Comparison of ENCODE assay signal across 10 mouse cellular contexts in the genomic region with DNA sequence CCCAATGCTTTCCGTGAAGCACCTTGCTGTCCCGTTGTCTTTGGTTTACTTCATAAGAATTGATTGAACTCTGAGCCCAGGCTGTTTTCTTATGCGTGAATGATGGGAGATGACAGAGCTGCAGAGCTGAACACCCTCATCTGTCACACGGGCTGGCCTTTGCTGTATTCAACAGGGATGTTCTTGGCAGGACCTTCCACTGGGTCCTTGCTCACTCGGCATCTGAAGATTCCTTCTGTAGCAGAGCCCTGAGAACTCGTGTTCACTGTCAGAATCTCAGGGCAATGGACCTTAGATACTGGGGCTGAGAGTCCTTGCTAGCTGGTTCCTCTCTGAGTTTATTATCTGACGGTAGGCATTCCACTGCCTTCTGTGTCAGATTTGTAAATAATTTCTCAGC. TPM values are rescaled to one million over a fixed set of nuclear protein-coding genes. Genes with fewer than 3 reads are reported as not detected.
A peak's percentile ranks its signal among the peaks of the same experiment; 100 is the strongest.
DNase-seq lines count a peak whose midpoint lies in the region; ATAC-seq lines count a peak whose summit lies in the region.
"Had no signal": no experiment of that assay in that cellular context is flagged by ENCODE, and none has a peak within 500 bp of the region (broad histone marks: within the 10 kb centered on the region; RNA-seq: fewer than 3 reads in every experiment).

No protein-coding gene starts in this region.

- intact Hi-C loops in heart, postnatal 36 days (cut with DNase I): no loop called here

- 38% methylated on average over 7 of the region's 7 CpGs for WGBS in hindbrain, embryonic 14.5 days
- 55% methylated on average over 7 of the region's 7 CpGs for WGBS in neural tube, embryonic 14.5 days

- no peaks in the 10 kb centered on the region for H3K9me3 ChIP-seq in hindbrain, embryonic 14.5 days (ENCODE audit: control insufficient read depth, low read length)
- no peaks in the 10 kb centered on the region for H3K9me3 ChIP-seq in neural tube, embryonic 14.5 days (ENCODE audit: control insufficient read depth, low read length)
- H3K9me3 ChIP-seq: embryonic facial prominence, embryonic 10.5 days had no signal

- H3K4me1 ChIP-seq in hindbrain, embryonic 14.5 days (replicated peaks; ENCODE audit: control insufficient read depth, insufficient read depth, low read length): peaks cover 48% of the 10 kb centered on the region
- H3K4me1 ChIP-seq in neural tube, embryonic 14.5 days (ENCODE audit: control insufficient read depth, insufficient read depth, low read length): peaks cover 30% of the 10 kb centered on the region

- ATAC-seq in hindbrain, embryonic 14.5 days (ENCODE audit: low FRiP score): no peak
- ATAC-seq in neural tube, embryonic 14.5 days (ENCODE audit: low read depth): no peak

- no peaks in the 10 kb centered on the region for H3K36me3 ChIP-seq in hindbrain, embryonic 14.5 days (replicated peaks; ENCODE audit: control insufficient read depth, insufficient read depth)
- no peaks in the 10 kb centered on the region for H3K36me3 ChIP-seq in neural tube, embryonic 14.5 days (ENCODE audit: control insufficient read depth, insufficient read depth, low read length)
- H3K36me3 ChIP-seq: embryonic facial prominence, embryonic 10.5 days had no signal

- peak overlapping the region; percentile 98 for H3K27ac ChIP-seq in hindbrain, embryonic 14.5 days
- no peak overlapping the region for H3K27ac ChIP-seq in neural tube, embryonic 14.5 days (ENCODE audit: low read depth, low read length)
- H3K27ac ChIP-seq: embryonic facial prominence, embryonic 10.5 days; macrophage had no signal

- DNase-seq in cerebellum, postnatal 10 days: peak; percentile 56 to 63
- no peak for DNase-seq in cerebellum, postnatal 4 days (ENCODE audit: low spot score in 2 of 2)
- peak; percentile 26 for DNase-seq in kidney, postnatal 10 days
- no peak for DNase-seq in kidney, postnatal 4 days
- no peak for DNase-seq in hindbrain, embryonic 14.5 days (ENCODE audit: low spot score)
- no peak for DNase-seq in lung, postnatal 10 days
- no peak for DNase-seq in heart, postnatal 36 days

- no peaks in the 10 kb centered on the region for H3K27me3 ChIP-seq in hindbrain, embryonic 14.5 days (ENCODE audit: control insufficient read depth, insufficient read depth, low read length)
- H3K27me3 ChIP-seq in neural tube, embryonic 14.5 days (ENCODE audit: control insufficient read depth, insufficient read depth, low read length): no peaks in the 10 kb centered on the region

- H3K4me2 ChIP-seq in hindbrain, embryonic 14.5 days (replicated peaks): peak overlapping the region; percentile 82
- peak overlapping the region; percentile 43 for H3K4me2 ChIP-seq in neural tube, embryonic 14.5 days (ENCODE audit: low read depth, low read length)

- H3K4me3 ChIP-seq in hindbrain, embryonic 14.5 days (replicated peaks; ENCODE audit: low read length): peak overlapping the region; percentile 54
- H3K4me3 ChIP-seq in neural tube, embryonic 14.5 days (ENCODE audit: low read depth, low read length): peak overlapping the region; percentile 46
- H3K4me3 ChIP-seq: embryonic facial prominence, embryonic 10.5 days had no signal

- peak overlapping the region; percentile 82 for H3K9ac ChIP-seq in hindbrain, embryonic 14.5 days
- peak overlapping the region; percentile 35; the same call in 1 of the 2 replicates for H3K9ac ChIP-seq in neural tube, embryonic 14.5 days (replicated peaks; ENCODE audit: low read depth, low read length)

RNA-seq across cellular contexts. Expression of gene Fam214a, which starts 25.3 kb away (rescaled TPM):
- polyA plus RNA-seq in hindbrain, embryonic 14.5 days (2014; fragmentation: Nextera tagmentation; extraction: Ambion mirVana): 26.3 and 28.1 TPM in 2 replicates
- 30.8 and 31.1 TPM in 2 replicates for polyA plus RNA-seq in neural tube, embryonic 14.5 days (2014; fragmentation: Nextera tagmentation; extraction: Ambion mirVana)
- 10 to 100 TPM; 37.3 to 39.8 TPM for total RNA-seq in heart, postnatal 36 days (2021)

RNA-seq across cellular contexts. Expression of gene Arpp19, which starts 59.5 kb away (rescaled TPM):
- polyA plus RNA-seq in hindbrain, embryonic 14.5 days (2014; fragmentation: Nextera tagmentation; extraction: Ambion mirVana): 229 and 231 TPM in 2 replicates
- polyA plus RNA-seq in neural tube, embryonic 14.5 days (2014; fragmentation: Nextera tagmentation; extraction: Ambion mirVana): 209 and 219 TPM in 2 replicates
- total RNA-seq in heart, postnatal 36 days (2021): 100 to 1,000 TPM; 169 to 182 TPM

Comparison
In these comparisons a context has a peak if more than half of its experiments do, and no peak if none do; other contexts are left out.
1. DNase-seq: peak in cerebellum, postnatal 10 days (2 of 2) and kidney, postnatal 10 days (single experiment); none in cerebellum, postnatal 4 days (0 of 2), kidney, postnatal 4 days (0 of 2), hindbrain, embryonic 14.5 days (single experiment), lung, postnatal 10 days (single experiment) and heart, postnatal 36 days (0 of 2).